Mouse (Mus musculus) cortical plate, adult 2 months (tissue): ENCODE data around the gene Cnn1.

Experiments used
- CTCF ChIP-seq: fragments of 200-500 bp; IDR thresholded peaks from 2 replicates; pipeline ENCODE4 v1.5.1; 2011; ENCODE audit warnings: mild to moderate bottlenecking, control low read depth, low read length; ENCODE audit not compliant: insufficient read depth; ENCODE audit errors: extremely low read depth
- POLR2A ChIP-seq: fragments of 200-500 bp; IDR thresholded peaks from 2 replicates; pipeline ENCODE4 v1.6.1; 2011; ENCODE audit warnings: mild to moderate bottlenecking, low read length, control low read depth; ENCODE audit not compliant: insufficient read depth; ENCODE audit errors: extremely low read depth

DNA sequence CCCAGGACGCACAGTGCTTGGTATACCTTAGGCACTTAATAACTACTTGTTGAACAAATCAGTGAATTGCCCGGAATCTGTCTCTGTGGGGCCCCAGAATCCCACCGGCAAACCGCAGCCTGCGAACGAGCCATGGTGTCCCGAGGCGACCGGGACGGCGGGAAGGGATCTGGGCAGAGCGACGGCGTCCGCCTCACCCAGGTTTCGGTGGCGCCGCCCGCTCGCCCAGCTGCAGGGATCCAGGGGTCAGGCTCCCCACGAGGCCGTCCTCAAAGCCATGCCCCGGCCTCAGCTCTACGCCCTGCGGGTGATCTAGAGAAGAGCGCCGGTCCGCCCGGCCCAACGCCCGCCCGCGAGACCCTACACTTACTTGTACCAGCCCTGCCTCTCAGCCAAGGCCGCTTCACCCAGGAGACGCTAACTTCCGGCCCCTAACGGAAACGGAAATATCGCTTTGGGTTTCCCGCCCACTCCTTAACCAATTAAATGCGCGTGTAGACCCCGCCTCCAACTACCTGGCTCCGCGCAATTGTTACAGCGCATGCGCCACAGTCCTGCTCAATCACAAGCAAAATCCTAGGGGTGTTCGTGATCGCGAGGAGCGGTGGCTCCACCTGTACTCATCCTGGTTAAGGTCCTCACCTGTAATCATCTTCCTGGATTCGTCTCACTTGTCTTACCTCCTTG is 17.9 kb downstream of the Cnn1 start, which contains the start of gene Elof1:
- TF ChIP-seq CTCF (no peak), POLR2A (peak; percentile 97)
